19 mouse cellular contexts compared by ENCODE assay signal in the genomic region with DNA sequence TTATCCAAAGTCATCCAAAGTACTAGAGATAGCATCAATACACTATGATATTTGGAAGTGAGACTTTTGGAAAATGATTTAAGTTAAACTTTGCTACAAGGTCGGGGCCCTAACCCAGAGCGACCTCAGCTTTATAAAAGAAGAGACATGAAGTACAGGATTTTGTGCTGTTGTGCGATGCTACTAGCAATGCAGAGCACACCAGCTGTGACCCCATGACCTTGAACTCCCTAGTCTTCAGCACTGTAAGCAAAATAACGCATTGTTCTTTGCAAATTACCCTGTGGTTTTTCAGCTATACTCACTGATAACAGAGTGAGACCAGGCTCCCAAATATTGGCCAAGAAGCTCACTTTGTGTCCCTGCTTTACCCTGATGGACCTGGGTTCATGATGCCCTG.
DNase-seq lines count a peak whose midpoint lies in the region; ATAC-seq and TF ChIP-seq lines count a peak whose summit lies in the region.
"Had no signal": no experiment of that assay in that cellular context is flagged by ENCODE, and none has a peak within 500 bp of the region (broad histone marks: within the 10 kb centered on the region; RNA-seq: fewer than 3 reads in every experiment).

No protein-coding gene starts in this region.

- H3K9me3 ChIP-seq in kidney, embryonic 16.5 days (ENCODE audit: low read length), result no peaks in the 10 kb centered on the region
- H3K9me3 ChIP-seq in forebrain, embryonic 16.5 days (ENCODE audit: control insufficient read depth, low read length), result no peaks in the 10 kb centered on the region
- H3K9me3 ChIP-seq: heart, embryonic 10.5 days had no signal

- ATAC-seq in kidney, embryonic 16.5 days (ENCODE audit: low FRiP score, low TSS enrichment), result no peak
- no peak for ATAC-seq in forebrain, embryonic 16.5 days
- ATAC-seq: forebrain, embryonic 13.5 days had no signal

- 83% methylated on average over 4 of the region's 4 CpGs for WGBS in kidney, adult 2 months
- 67% methylated on average over 4 of the region's 4 CpGs for WGBS in kidney, embryonic 16.5 days
- 88% methylated on average over 4 of the region's 4 CpGs for WGBS in forebrain, embryonic 16.5 days

- intact Hi-C loops in left cerebral cortex, postnatal 25 days (cut with DNase I), result no loop called here

- H3K27ac ChIP-seq in kidney, adult 2 months (ENCODE audit: insufficient read depth, low read depth, low read length), result no peak overlapping the region
- no peak overlapping the region for H3K27ac ChIP-seq in kidney, embryonic 16.5 days (ENCODE audit: low read length)
- no peak overlapping the region for H3K27ac ChIP-seq in forebrain, embryonic 16.5 days (ENCODE audit: low read length)
- H3K27ac ChIP-seq: embryonic facial prominence, embryonic 10.5 days; forebrain, embryonic 13.5 days; gastrocnemius, adult 2 months; heart, embryonic 10.5 days; hindbrain, embryonic 14.5 days had no signal

- H3K4me1 ChIP-seq in kidney, adult 2 months (ENCODE audit: control insufficient read depth, insufficient read depth, low read length), result no peaks in the 10 kb centered on the region
- no peaks in the 10 kb centered on the region for H3K4me1 ChIP-seq in kidney, embryonic 16.5 days (ENCODE audit: insufficient read depth, low read length)
- H3K4me1 ChIP-seq in forebrain, embryonic 16.5 days (replicated peaks; ENCODE audit: control insufficient read depth, insufficient read depth, low read length), result no peaks in the 10 kb centered on the region
- H3K4me1 ChIP-seq: forebrain, embryonic 13.5 days had no signal

- H3K9ac ChIP-seq in kidney, embryonic 16.5 days (replicated peaks; ENCODE audit: low read length), result no peak overlapping the region
- no peak overlapping the region for H3K9ac ChIP-seq in forebrain, embryonic 16.5 days (replicated peaks; ENCODE audit: low read depth, low read length)
- H3K9ac ChIP-seq: forebrain, embryonic 13.5 days; hindbrain, embryonic 14.5 days had no signal

- no peaks in the 10 kb centered on the region for H3K27me3 ChIP-seq in kidney, adult 2 months (replicated peaks; ENCODE audit: control insufficient read depth, insufficient read depth, low read length)
- no peaks in the 10 kb centered on the region for H3K27me3 ChIP-seq in kidney, embryonic 16.5 days (ENCODE audit: insufficient read depth, low read length)
- no peaks in the 10 kb centered on the region for H3K27me3 ChIP-seq in forebrain, embryonic 16.5 days (replicated peaks; ENCODE audit: control insufficient read depth, insufficient read depth, low read length)
- H3K27me3 ChIP-seq: forebrain, embryonic 13.5 days had no signal

- TF ChIP-seq POLR2A in kidney, adult 2 months (IDR thresholded peaks at IDR 0.05; ENCODE audit: low read depth, low read length), result no peak

- no peak overlapping the region for H3K4me3 ChIP-seq in kidney, adult 2 months (ENCODE audit: insufficient read depth, low read depth, low read length)
- no peak overlapping the region for H3K4me3 ChIP-seq in kidney, embryonic 16.5 days (ENCODE audit: low read length)
- H3K4me3 ChIP-seq in forebrain, embryonic 16.5 days (replicated peaks; ENCODE audit: low read length), result no peak overlapping the region
- H3K4me3 ChIP-seq: embryonic facial prominence, embryonic 10.5 days; forebrain, embryonic 13.5 days; gastrocnemius, adult 2 months; heart, embryonic 10.5 days had no signal

- no peaks in the 10 kb centered on the region for H3K36me3 ChIP-seq in kidney, adult 2 months (ENCODE audit: control insufficient read depth, insufficient read depth, low read length)
- no peaks in the 10 kb centered on the region for H3K36me3 ChIP-seq in kidney, embryonic 16.5 days (ENCODE audit: insufficient read depth, low read length)
- no peaks in the 10 kb centered on the region for H3K36me3 ChIP-seq in forebrain, embryonic 16.5 days (ENCODE audit: control insufficient read depth, insufficient read depth)
- H3K36me3 ChIP-seq: embryonic facial prominence, embryonic 10.5 days; heart, embryonic 10.5 days had no signal

- DNase-seq in kidney, adult 2 months, result peak; percentile 17
- DNase-seq in embryo, embryonic 10.5 days (ENCODE audit: low spot score), result peak; percentile 18
- peak; percentile 49 for DNase-seq in kidney, postnatal 10 days
- DNase-seq in kidney, postnatal 4 days, result peak; percentile 12 to 15
- no peak for DNase-seq in left cerebral cortex, postnatal 25 days (ENCODE audit: low spot score in 2 of 2)
- DNase-seq in layer of hippocampus, adult 8-10 months (ENCODE audit: low spot score in 2 of 2), result no peak
- DNase-seq: adrenal gland, postnatal 25 days; cerebellum, adult 2 months; cerebellum, postnatal 10 days; gastrocnemius, adult 2 months; gastrocnemius, postnatal 25 days; heart, postnatal 10 days; heart, postnatal 4 days had no signal

- TF ChIP-seq CTCF in kidney, adult 2 months (conservative IDR thresholded peaks at IDR 0.05; ENCODE audit: insufficient read depth, insufficient read length, low read depth, low read length), result no peak

- no peak overlapping the region for H3K4me2 ChIP-seq in kidney, embryonic 16.5 days (replicated peaks; ENCODE audit: low read depth, low read length)
- no peak overlapping the region for H3K4me2 ChIP-seq in forebrain, embryonic 16.5 days (ENCODE audit: low read length)
- H3K4me2 ChIP-seq: forebrain, embryonic 13.5 days; hindbrain, embryonic 14.5 days had no signal

Comparison
In these comparisons a context has a peak if more than half of its experiments do, and no peak if none do; other contexts are left out.
1. DNase-seq: peak in kidney, adult 2 months (single experiment), embryo, embryonic 10.5 days (single experiment), kidney, postnatal 10 days (single experiment) and kidney, postnatal 4 days (2 of 2); none in left cerebral cortex, postnatal 25 days (0 of 2) and layer of hippocampus, adult 8-10 months (0 of 2).